Mouse (Mus musculus): ENCODE measurements at regions not wholly inside any gene's neighbourhood (a gene's known extent, or its start where the extent isn't known, plus 50 kb on each side); places are given as distances from the start of the nearest gene placed in this dataset.

- no peak for DNase-seq (ENCODE audit: low spot score in 2 of 2)
These were observed 574.6 kb downstream of the Stpg2 start for GRCm38 (mm10) chr3:139780054-139780453.

GRCm38 (mm10) chr3:139783406-139783805 lies 577.9 kb downstream of the Stpg2 start:
- no peak for DNase-seq (ENCODE audit: low spot score in 2 of 2)

GRCm38 (mm10) chr3:139786510-139786909 lies 581.0 kb downstream of the Stpg2 start:
- DNase-seq (ENCODE audit: low spot score in 2 of 2), result no peak

- no peak for DNase-seq (ENCODE audit: low spot score in 2 of 2)
These were observed 583.4 kb downstream of the Stpg2 start for GRCm38 (mm10) chr3:139788854-139789253.

- no peak for DNase-seq (ENCODE audit: low spot score in 2 of 2)
These were observed 591.2 kb downstream of the Stpg2 start for GRCm38 (mm10) chr3:139796685-139797084.

GRCm38 (mm10) chr3:139799059-139799458 lies 593.6 kb downstream of the Stpg2 start:
- DNase-seq (ENCODE audit: low spot score in 2 of 2), result no peak

- no peak for DNase-seq (ENCODE audit: low spot score in 2 of 2)
These were observed 597.5 kb downstream of the Stpg2 start for GRCm38 (mm10) chr3:139802716-139803710.

- DNase-seq (ENCODE audit: low spot score in 2 of 2), result no peak
These were observed 622.5 kb downstream of the Stpg2 start for GRCm38 (mm10) chr3:139828014-139828413.

GRCm38 (mm10) chr3:139828581-139828980 lies 623.1 kb downstream of the Stpg2 start:
- no peak for DNase-seq (ENCODE audit: low spot score in 2 of 2)

GRCm38 (mm10) chr3:139832599-139832998 lies 627.1 kb downstream of the Stpg2 start:
- no peak for DNase-seq (ENCODE audit: low spot score in 2 of 2)

GRCm38 (mm10) chr3:139842015-139842414 lies 636.5 kb downstream of the Stpg2 start:
- no peak for DNase-seq (ENCODE audit: low spot score in 2 of 2)

GRCm38 (mm10) chr3:139842988-139843605 lies 637.6 kb downstream of the Stpg2 start:
- DNase-seq (ENCODE audit: low spot score in 2 of 2), result no peak

GRCm38 (mm10) chr3:139844443-139844842 lies 638.9 kb downstream of the Stpg2 start:
- no peak for DNase-seq (ENCODE audit: low spot score in 2 of 2)

GRCm38 (mm10) chr3:139847826-139848225 lies 642.3 kb downstream of the Stpg2 start:
- DNase-seq (ENCODE audit: low spot score in 2 of 2), result no peak

GRCm38 (mm10) chr3:139859966-139860635 lies 654.6 kb downstream of the Stpg2 start:
- no peak for DNase-seq (ENCODE audit: low spot score in 2 of 2)

- no peak for DNase-seq (ENCODE audit: low spot score in 2 of 2)
These were observed 655.4 kb downstream of the Stpg2 start for GRCm38 (mm10) chr3:139860831-139861371.

- DNase-seq (ENCODE audit: low spot score in 2 of 2), result peak; percentile 26 to 32
These were observed 660.8 kb downstream of the Stpg2 start for GRCm38 (mm10) chr3:139866329-139866728.

GRCm38 (mm10) chr3:139867030-139867429 lies 661.5 kb downstream of the Stpg2 start:
- DNase-seq (ENCODE audit: low spot score in 2 of 2), result no peak

GRCm38 (mm10) chr3:139867499-139867898 lies 662.0 kb downstream of the Stpg2 start:
- no peak for DNase-seq (ENCODE audit: low spot score in 2 of 2)

- DNase-seq (ENCODE audit: low spot score in 2 of 2), result no peak
These were observed 664.3 kb downstream of the Stpg2 start for GRCm38 (mm10) chr3:139869779-139870178.

- peak; percentile 21 to 33 for DNase-seq (ENCODE audit: low spot score in 2 of 2)
These were observed 680.7 kb downstream of the Stpg2 start for GRCm38 (mm10) chr3:139885942-139886860.

All from right cerebral cortex, postnatal 10 days (tissue).